Mouse (Mus musculus) mature B cell (primary cell): ENCODE measurements at regions not wholly inside any gene's neighbourhood (a gene's known extent, or its start where the extent isn't known, plus 50 kb on each side); places are given as distances from the start of the nearest gene placed in this dataset.

Experiments
- in situ Hi-C: fragments of 300-500 bp; cut with MboI; formaldehyde crosslinking; loops from 2 replicates; pipeline ENCODE4 v1.14.3; 2019

DNA sequence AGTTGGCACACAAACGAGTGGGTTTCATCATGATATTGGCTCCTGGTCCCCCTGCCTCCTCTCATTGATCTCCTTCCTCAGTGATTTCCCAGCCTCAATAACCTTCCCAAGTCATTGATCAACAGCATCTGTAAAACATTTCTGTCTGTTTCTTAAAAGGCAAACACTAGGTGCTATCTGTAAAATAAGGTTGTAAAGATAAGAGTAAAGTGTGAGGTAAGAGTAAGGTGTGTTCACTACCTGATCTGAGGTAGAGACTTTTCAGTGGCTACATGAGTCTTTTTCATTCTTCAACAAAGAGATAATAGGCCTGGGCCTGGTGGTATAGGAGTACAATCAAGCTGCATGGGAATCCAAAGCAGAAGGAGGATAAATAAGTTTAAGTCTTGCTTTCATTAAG is 55.7 kb downstream of the Plk2 start:
- in situ Hi-C loops = no loop called here

DNA sequence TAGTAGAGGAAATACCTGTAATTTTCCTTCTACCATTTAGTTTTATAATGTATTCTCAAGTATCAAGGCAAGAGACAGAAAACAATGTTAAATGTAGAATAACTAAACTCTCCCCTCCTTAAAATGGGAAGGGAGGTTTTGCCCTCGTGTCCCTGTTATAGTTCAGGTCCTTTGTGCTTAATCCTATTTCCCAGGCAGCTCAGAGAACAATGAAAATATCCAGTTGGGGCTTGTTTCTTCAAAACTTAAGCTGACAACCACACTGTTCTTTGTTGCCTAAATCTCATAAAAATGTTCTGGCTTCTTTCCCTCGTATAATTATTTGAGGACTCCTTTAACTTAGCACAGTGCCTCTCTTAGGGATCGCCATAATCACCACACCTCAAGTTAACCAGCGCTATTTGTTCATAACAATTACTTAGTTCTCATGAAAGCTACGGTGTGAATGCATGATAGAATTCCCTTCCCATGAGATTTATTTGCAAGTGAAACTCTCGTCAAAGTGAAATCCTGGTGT is 57.2 kb downstream of the Plk2 start:
- in situ Hi-C loops = no loop called here

DNA sequence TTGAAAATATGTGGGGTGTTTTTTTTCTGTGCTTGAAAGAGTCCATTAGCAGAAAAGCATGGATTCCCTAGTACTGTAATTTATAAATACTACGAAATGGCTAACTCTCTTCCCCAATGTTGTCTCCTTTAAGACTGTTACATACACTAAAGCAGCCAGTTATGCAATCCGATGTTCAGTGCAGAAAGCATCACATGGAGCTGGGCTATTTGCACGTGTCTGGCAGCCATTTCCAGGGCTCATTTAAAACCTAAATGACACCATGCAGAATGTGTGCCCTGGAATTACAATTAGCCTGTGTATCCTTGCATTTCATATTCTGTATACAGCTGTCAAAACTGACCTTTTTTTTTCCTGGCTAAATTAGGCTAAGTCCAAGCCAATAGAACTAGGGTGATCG is 60.2 kb downstream of the Plk2 start:
- in situ Hi-C loops = no loop called here

DNA sequence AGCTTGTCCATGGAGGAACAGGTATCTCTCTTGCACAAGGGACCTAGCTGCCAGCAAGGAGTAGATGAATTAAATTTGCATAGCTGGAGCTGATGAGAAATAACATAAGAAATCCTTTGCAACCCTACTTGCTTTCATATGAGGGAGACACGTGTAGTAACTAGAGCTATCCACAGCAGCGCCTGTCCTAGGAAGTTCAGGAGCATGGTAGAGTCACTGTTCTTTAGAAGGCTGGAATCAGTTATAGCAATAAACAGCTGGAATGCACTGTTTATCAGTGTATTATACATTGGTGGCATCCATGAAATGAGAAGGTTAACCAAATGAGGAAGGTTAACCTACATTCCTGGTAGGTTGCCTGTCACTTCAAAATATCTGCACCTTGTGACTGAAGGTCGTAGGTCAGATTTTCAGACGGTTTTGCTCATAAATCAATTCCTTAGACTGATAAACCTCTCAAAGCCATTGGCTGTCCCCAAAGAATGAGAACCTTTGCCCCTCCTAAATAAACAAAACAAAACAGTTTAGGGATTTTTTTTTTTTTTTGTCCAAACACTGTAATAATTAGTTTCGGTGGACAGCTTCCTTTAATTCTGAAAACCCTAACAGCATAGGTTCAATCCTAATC is 60.8 kb downstream of the Plk2 start:
- in situ Hi-C loops = no loop called here

DNA sequence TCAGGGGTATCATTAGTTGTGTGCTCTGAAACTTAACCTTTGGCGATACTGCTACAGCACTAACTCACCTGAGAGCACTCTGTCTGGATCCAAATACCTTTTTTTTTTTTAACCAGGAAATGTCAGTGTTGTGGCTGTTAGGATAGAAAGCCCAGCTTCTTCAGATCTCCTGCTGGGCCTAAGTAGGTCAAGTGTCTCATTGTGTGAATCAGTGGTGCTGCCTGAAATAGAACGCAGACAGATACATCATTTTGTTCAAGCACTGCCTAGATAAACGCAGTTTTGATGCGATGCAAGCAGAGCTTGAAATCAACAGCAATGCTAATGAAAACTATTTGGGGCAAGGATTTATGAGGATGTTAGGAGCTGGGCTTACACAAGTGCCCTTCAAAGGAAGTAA is 63.9 kb downstream of the Plk2 start:
- in situ Hi-C loops = no loop called here

DNA sequence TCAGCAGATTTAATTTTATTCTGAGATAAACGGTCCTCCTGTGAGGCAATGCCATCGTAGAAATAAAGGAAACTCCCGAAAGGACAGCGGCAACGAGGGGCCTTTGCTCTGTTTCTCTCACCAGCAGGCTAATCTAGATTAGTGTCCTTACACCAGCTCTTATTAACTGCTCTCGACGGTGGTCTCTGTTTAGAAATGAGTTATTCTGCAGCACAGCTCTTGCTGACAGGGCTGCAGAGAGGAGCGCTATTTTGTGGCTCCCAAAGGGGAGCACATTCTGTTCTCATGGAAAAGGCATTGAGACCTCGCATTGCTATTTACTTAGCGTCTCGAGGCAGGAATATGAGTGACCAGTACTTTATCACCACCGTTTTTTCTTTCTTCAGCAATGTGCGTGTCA is 66.7 kb downstream of the Plk2 start:
- in situ Hi-C loops = no loop called here

DNA sequence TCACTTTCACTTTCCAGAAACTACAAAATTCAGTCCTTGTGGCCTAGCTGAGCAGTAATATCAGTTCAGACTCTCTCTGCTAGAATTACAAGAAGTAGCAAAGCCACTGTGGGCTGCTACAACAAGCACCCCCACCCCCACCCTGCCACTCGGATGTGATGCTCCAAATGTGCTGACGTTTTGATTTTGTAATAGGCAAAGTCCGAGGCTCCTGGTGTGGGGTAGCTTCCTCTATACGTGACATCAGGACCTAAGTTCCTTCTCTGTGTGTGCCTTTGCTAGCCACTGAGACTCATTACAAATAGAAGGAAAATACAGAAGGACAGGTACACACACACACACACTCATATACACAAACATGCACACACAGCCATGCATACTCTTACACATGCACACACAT is 76.7 kb downstream of the Plk2 start:
- in situ Hi-C loops = no loop called here

DNA sequence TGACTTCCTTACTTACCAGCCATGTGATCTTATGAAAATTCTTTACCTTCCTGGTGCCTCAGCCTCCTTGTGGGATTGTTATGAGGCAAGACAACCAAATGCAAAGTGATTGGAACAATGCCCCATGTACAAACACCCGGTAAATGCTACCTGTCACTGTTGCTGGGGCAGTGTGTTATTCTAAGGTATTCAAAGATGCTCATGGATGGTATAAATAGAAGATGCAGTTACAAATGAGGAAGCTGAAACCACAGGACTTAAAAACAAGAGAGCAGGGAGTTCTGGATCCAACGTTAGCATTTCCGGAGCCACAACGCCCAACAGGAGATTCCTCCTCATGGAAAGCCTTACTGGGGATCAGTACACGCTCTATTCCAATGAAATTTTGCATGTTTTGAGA is 82.9 kb downstream of the Plk2 start:
- in situ Hi-C loops = no loop called here

DNA sequence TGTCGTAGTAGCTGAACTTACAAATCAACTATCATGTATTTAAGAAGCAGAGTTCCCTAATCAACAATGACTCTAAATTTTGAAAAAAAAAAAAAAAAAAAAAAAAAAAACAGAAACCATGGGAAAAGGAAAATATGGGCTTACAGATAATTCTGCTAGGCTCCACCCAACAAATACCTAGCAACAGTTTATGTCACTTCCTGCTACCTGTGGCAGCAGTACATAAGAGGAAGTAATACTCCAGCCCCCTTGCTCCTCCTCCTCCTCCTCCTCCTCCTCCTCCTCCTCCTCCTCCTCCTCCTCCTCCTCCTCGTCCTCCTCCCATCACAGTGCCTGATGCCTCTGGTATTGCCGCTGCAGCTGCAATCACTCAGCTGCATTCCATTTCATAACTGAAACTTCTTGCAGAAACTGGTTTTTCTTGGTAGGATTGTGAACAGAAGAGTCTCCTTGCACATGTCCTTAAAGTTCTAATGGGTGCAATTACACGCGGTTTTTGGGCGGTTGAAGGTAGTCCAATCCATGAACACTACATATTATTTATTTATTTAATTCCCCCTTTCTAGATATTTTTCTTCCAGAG is 89.6 kb downstream of the Plk2 start:
- in situ Hi-C loops = no loop called here

DNA sequence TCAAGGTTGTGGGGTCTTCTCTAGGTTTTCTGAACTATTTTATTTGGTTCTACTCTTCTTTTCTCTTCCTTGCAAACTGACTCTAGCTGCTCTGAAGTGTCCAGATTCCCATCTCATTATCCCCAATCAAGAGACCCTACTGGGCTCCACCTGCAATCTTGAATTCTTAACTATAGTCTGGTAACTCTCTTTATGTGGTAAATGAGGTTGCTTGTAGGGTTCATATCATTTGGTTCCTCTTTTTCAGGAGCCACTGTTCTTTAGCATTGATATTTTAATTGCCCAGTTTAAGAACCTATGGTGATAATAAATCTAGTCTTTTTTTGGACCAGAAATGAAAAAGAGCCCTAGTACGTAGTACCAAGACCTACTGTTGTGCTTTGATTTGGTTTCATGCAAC is 90.7 kb downstream of the Plk2 start:
- in situ Hi-C loops = no loop called here

DNA sequence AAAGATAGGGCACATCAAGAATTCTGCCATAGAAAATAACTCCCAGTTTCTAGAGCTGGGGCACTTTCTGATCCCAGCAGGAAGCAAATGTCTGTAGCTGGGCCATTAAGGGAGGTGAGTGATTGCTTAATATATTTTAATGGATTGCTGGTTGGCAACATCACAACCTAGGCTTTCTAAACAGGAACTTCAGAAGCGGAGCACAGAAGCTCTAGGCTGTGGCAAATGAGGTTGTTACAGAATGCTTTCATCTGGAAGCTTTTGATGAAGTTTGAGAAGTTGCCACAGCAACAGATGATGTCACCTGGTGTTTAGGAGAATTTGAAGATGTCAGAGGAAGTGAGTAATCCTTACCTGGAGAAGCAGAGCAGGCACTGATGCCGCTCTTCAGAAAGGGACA is 95.3 kb downstream of the Plk2 start:
- in situ Hi-C loops = no loop called here

DNA sequence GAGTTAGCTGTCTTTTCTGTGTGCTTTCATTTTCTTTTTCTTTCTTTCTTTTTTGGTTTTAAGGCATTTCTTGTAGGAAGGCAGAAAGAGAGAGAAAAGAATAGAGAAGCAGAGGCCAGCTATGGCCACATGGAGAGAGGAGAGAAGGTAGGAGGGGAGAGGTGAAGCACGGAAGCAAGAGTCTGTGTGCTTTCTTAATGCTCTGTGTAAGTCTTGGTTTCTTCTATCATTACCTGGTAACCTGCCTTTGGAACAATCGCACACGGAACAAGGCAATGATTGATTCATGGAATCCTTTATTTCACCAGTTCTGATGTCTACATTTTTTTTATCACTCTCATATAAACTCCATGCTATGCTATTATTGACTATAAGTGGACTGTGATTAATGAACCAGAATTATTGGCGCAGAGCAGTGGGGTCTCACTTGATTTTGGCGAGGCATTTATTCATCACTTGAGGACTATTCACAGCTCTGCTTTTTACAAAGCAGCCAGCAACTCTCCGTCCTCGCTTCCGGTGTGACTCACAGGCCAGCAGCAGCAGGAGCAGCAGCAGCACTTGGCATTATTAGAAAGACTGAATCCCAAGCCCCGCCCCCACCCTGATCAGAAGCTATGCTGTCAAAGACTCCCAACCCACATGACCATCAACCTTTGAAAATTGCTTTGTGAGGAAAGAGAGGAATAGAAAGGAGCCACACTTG is 97.6 kb downstream of the Plk2 start:
- in situ Hi-C loops = no loop called here

DNA sequence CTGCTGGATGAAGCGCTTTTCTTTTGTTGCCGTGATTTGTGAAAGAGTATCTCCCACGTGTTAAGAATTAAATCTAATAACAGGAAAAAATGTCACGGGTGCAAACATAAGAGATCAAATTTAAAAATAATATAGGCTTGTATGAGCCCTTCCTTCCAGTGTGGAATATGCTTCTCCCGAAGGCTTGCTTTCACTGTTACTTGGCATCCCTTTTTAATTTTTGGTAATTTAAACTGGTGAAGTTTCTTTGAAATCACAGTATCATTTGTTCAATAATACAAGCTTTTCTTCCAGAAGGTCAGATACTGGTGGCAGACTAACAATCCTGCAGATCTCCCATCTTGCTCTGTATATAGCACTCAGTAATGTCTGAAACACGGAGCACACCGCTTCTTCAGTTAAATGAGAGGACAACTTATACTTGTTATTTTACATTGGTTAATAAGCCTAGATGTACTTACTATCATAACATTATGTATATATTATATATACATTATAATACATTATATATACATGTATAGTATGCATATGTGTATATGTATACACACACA is 98.2 kb downstream of the Plk2 start:
- in situ Hi-C loops = no loop called here

DNA sequence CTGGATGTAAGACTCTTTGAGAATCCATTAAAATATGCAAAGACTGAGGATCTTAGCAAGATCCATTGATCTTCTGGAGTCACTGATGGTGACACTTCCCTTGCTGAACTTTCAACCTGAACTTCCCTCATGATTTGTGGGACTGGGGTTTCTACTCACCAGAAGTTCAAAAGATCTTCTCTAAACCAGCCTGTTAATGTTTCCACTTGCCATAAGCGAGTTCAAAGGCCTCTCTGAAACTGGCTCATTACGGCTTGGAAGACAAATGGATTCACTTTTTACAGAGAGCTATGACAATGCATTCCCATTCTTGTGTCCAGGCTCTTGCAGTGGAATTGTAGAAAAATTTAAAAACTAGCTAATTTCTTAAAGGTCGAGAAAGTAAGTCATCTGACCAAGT is 102.6 kb downstream of the Plk2 start:
- in situ Hi-C loops = no loop called here

DNA sequence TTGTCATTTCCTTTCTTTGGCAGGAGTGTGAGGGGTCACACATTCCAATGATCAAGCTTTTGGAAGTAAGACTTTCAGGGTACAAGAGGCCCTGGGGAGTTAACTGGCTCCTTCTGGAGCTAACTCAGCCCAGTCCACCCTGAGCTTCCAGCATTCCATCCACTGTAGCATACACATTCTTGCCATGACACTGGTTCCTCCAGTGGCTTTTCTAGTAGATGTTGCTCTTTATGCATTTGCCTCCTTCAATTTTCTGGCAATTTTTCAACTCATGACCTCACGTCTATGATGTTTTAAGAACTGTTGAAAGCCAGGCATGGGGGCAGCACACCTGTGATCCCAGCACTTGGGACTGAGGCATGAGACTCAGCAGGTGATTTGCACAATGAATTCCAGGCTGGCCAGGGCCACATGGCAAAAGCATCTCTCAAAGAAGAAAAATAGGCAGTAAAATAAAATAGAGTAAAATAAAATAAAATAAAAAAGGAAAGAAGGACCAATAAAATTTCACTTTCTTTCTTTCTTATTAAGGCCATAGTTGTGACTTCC is 113.0 kb downstream of the Plk2 start:
- in situ Hi-C loops = no loop called here

DNA sequence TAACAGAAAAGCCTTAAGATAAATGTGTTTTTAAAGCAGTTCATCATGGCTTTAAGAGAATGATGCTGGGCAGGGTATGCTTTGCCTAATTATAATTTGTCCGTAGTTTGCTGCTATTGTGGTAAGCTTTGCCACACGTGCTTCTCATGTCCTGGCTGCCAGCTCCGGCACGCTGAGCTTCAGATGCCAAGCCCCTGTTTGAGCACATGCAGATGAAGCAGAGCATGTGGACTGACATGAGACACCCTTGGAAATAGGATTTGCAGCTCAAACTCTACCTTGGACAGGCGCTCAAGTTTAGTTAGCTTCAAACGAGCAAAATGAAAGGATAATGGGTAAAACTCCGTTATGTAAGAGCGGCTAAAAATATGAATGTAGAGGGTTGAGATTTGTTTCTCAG is 123.1 kb downstream of the Plk2 start:
- in situ Hi-C loops = no loop called here

DNA sequence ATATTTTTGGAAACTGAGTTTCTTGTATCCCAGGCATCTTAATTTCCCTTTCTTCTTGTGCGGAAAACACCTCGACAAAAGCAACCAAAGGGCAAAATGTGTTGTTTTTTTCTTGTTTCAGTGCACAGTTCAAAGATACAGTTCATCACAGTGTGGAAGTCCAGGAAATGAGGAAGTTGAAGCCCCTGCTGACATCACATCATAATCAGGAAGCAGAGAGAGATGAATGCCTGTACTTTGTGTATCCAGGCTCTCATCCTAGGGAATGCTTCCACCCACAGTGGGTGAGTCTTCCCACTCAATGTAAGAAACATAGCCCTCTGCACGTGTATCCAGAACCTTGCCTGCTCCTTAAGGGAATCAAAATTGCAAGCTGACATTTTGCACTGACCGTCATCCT is 128.1 kb downstream of the Plk2 start:
- in situ Hi-C loops = no loop called here

DNA sequence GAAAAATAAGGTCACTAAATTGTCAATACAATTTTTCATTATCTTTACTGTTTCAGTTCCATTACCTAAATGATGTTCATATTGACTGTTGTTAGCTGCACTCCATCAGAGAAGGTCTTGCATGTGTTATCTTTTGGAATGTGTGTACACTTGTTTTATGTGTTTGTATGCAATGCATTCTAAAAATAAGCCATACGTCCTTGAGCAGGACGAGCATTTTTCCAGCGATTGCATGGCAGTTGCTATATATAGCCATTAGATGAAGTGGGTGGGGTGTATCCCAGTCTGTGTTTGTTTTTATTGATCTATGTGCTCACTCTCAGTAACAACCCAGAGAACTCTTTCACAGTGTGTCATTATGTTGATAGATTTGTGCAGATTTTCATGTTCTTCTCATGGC is 132.8 kb downstream of the Plk2 start:
- in situ Hi-C loops = no loop called here

DNA sequence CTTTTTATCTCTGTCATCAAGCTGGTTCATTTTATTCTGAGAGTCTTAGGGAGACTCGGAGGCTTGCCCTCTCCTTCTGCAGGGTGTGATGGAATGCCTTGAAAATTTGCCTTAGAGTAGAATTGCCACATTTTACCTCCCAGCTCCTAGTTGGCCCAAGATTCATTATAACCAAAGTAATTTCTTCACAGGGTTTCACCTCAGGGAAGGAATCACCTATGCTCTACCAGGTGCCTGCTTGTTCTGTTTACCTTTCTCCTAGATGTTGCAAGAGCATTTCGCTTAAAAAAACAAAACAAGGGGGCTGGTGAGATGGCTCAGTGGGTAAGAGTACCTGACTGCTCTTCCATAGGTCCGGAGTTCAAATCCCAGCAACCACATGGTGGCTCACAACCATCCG is 134.8 kb downstream of the Plk2 start:
- in situ Hi-C loops = no loop called here

DNA sequence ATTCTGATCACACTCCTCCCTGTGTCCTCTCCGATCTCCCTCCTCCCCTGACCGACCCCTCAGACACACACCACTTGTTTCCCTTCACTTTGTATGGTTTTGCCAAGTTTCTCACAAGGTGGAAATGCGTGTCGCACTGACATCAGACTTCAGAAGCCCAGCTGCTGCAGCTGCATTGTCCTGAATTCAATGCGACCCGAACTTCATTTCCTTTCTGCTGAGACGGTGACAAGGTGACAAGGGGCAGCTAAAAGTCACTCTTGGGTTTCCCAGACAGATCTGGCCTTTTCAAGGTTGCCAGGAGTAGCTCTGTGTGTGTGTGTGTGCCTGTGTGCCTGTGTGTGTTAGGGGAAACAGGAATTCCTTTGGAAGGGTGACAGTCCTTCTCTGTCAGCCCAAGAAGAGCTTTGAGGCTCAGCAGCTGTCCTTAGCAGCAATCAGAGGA is 139.5 kb downstream of the Plk2 start:
- in situ Hi-C loops = no loop called here

DNA sequence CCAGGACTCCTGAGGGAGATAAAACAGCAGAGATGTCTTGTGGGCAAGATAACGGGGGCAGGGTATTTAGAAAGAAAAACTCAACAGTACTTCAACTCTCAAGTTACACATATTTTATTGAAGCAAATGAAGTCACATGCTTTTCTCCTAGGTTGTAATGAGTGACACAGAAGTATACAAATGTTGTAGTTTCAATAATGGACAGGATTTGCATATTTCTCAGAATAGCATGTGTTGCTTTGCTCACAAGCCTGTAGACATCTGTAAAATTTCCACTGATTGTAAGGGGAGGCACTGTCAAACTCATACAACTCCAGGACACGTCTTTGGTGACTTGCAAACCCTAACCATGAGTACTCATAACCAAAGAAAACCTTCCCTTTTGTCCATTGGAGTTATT is 140.9 kb downstream of the Plk2 start:
- in situ Hi-C loops = no loop called here

DNA sequence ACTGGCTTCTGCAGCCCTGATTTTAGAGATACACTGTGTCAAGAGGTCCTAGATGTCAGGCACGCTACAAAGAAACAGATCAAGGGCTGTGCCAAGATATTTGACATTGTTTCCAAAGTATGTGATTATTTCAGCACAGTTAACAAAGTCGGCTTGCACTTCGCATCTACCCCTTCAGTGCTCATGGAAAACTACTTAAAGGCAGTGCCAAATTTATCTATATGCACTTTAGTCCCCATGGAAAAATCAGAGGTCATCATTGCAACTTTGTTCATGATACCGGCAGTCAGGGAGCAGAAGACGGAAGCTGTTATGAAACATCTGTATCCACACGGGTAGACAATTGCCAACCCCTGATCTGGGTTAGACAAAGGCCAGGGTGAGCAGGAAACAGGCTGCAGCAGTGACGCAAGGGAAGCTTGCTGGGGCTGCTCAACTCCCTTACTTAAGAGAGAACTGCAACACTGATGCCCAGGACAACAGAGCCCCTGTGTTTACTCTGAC is 143.2 kb downstream of the Plk2 start:
- in situ Hi-C loops = no loop called here
